Mouse (Mus musculus): ENCODE results near the gene Med24. TPM values are rescaled to one million over a fixed set of nuclear protein-coding genes. Genes with fewer than 3 reads are reported as not detected.

Gene Med24
- total RNA-seq, 2 experiments from 2014 or later, result 14.7 to 30.6 TPM

DNA sequence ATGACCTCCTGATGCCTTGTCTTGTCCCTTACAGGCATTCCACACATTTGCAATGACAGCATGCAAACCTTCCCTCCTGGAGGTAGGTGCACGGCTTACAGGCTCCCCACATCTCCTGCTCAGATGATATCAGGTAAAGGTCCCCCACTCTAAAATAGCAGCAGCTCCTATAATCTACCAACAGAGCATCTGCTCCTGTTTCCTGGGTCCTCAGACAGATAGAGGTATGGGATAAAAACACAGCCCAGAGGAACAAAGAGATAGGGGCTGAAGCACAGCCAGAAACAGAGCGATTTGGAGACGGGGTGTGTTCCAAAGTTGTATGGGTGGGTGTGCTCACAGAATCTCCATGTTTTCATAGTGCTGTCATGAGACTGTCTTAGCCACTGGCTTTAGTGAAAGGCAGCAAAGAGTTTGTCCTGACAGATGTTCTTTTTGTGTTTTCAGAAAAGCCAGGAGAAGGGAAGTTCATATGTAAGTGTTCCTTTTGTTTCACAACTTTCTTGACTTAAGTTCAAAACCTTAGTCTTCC lies 57.9 kb downstream of the Med24 start:
- ATAC-seq (replicated peaks; ENCODE audit: low FRiP score, poor library complexity, severe bottlenecking), result no peak

- no peak for ATAC-seq (replicated peaks; ENCODE audit: low FRiP score, poor library complexity, severe bottlenecking)
These were observed 60.3 kb downstream of the Med24 start for GRCm38 (mm10) chr11:98668984-98669383.

- ATAC-seq (replicated peaks; ENCODE audit: low FRiP score, poor library complexity, severe bottlenecking), result no peak
These were observed 65.1 kb downstream of the Med24 start, which contains the start of gene Gsdma for GRCm38 (mm10) chr11:98664091-98664490. Gene Gsdma, plus strand, starts transcription at chr11:98664351.

DNA sequence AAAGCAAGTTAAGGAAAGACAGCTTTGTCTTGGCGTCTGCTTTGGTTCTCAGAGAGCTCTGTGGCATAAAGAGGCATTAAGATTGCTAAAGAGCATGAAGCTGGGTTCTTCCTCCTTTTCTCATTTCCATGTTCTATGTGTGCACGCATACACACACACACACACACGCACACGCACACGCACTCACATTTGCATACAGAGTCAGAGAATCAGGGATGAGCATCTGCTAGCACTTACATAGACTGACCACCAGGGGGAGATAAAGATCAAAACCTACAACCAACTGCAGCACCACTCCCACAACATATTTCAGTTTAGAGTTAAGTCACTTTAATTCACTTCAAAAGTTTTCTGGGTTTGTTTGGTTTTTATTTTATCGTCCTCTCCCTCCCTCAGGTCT lies 68.7 kb downstream of the Med24 start:
- ATAC-seq (replicated peaks; ENCODE audit: low FRiP score, poor library complexity, severe bottlenecking), result peak; percentile 83

DNA sequence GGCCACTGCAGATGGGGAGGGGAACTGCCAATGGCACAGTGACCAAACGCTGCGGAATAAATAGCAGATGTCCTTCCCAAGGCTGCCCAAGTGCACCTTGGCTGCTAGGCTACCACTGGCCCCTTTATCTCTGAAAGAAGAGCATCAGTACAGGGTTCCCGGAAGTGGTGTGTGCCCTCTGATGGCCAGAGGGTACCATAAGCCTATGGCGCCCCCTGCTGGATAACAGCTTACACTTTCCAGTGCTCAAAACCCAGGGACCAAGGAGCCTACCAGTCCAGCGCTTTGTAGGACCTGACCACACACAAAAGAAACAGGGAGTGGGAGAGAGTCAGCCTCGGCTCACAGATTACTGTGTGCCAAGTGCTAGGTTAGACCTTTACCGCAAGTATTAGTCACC lies 74.2 kb downstream of the Med24 start:
- peak; percentile 75 for ATAC-seq (replicated peaks; ENCODE audit: low FRiP score, poor library complexity, severe bottlenecking)

Other genes with a start within 250 kb of the Med24 start
- 19.5 and 21.0 TPM in 2 replicates for gene Ikzf3, start 183.4 kb downstream of the Med24 start, total RNA-seq (2015; ENCODE audit: low replicate concordance)
- 5.4 and 6.7 TPM in 2 replicates for gene Ikzf3, start 183.4 kb downstream of the Med24 start, total RNA-seq (2017; ENCODE audit: low replicate concordance)
- gene Zpbp2, start 178.3 kb downstream of the Med24 start, total RNA-seq (2015; ENCODE audit: low replicate concordance), result 7.5 and 8.3 TPM in 2 replicates
- gene Zpbp2, start 178.3 kb downstream of the Med24 start, total RNA-seq (2017; ENCODE audit: low replicate concordance), result 3.1 and 13.2 TPM in 2 replicates
- gene Ormdl3, start 142.1 kb downstream of the Med24 start, total RNA-seq (2015; ENCODE audit: low replicate concordance), result 54.5 and 58.4 TPM in 2 replicates
- gene Ormdl3, start 142.1 kb downstream of the Med24 start, total RNA-seq (2017; ENCODE audit: low replicate concordance), result 68.6 and 79.1 TPM in 2 replicates
- not detected in 2 replicates for gene Lrrc3c, start 131.1 kb downstream of the Med24 start, total RNA-seq (2015; ENCODE audit: low replicate concordance)
- gene Lrrc3c, start 131.1 kb downstream of the Med24 start, total RNA-seq (2017; ENCODE audit: low replicate concordance), result not detected in 2 replicates
- 5.4 TPM in 1 of 2 replicates, not detected in the other for gene Gm12355, start 103.8 kb downstream of the Med24 start, total RNA-seq (2015; ENCODE audit: low replicate concordance)
- 1.1 and 3.9 TPM in 2 replicates for gene Gm12355, start 103.8 kb downstream of the Med24 start, total RNA-seq (2017; ENCODE audit: low replicate concordance)
- gene Gsdma3, start 103.1 kb downstream of the Med24 start, total RNA-seq (2015; ENCODE audit: low replicate concordance), result not detected in 2 replicates
- gene Gsdma3, start 103.1 kb downstream of the Med24 start, total RNA-seq (2017; ENCODE audit: low replicate concordance), result not detected in 2 replicates
- gene Gsdma2, start 82.7 kb downstream of the Med24 start, total RNA-seq (2015; ENCODE audit: low replicate concordance), result not detected in 2 replicates
- gene Gsdma2, start 82.7 kb downstream of the Med24 start, total RNA-seq (2017; ENCODE audit: low replicate concordance), result not detected in 2 replicates
- not detected in 2 replicates for gene Gsdma, start 65.1 kb downstream of the Med24 start, total RNA-seq (2015; ENCODE audit: low replicate concordance)
- gene Gsdma, start 65.1 kb downstream of the Med24 start, total RNA-seq (2017; ENCODE audit: low replicate concordance), result not detected in 2 replicates
- 28.1 and 30.3 TPM in 2 replicates for gene Psmd3, start 46.9 kb downstream of the Med24 start, total RNA-seq (2015; ENCODE audit: low replicate concordance)
- 23.6 and 30.7 TPM in 2 replicates for gene Psmd3, start 46.9 kb downstream of the Med24 start, total RNA-seq (2017; ENCODE audit: low replicate concordance)
- not detected in 2 replicates for gene Csf3, start 28.2 kb downstream of the Med24 start, total RNA-seq (2015; ENCODE audit: low replicate concordance)
- not detected in 2 replicates for gene Csf3, start 28.2 kb downstream of the Med24 start, total RNA-seq (2017; ENCODE audit: low replicate concordance)
- gene Thra, start 11.2 kb upstream of the Med24 start, total RNA-seq (2015; ENCODE audit: low replicate concordance), result 8.6 and 13.8 TPM in 2 replicates
- 3.3 and 8.0 TPM in 2 replicates for gene Thra, start 11.2 kb upstream of the Med24 start, total RNA-seq (2017; ENCODE audit: low replicate concordance)
- not detected in 2 replicates for gene Nr1d1, start 45.9 kb upstream of the Med24 start, total RNA-seq (2015; ENCODE audit: low replicate concordance)
- gene Nr1d1, start 45.9 kb upstream of the Med24 start, total RNA-seq (2017; ENCODE audit: low replicate concordance), result not detected in 2 replicates
- gene Msl1, start 66.1 kb upstream of the Med24 start, total RNA-seq (2015; ENCODE audit: low replicate concordance), result 43.6 and 44.7 TPM in 2 replicates
- gene Msl1, start 66.1 kb upstream of the Med24 start, total RNA-seq (2017; ENCODE audit: low replicate concordance), result 29.5 and 35.5 TPM in 2 replicates
- gene Casc3, start 75.5 kb upstream of the Med24 start, total RNA-seq (2015; ENCODE audit: low replicate concordance), result 41.8 and 60.4 TPM in 2 replicates
- gene Casc3, start 75.5 kb upstream of the Med24 start, total RNA-seq (2017; ENCODE audit: low replicate concordance), result 59.2 and 92.7 TPM in 2 replicates
- gene Rapgefl1, start 107.3 kb upstream of the Med24 start, total RNA-seq (2015; ENCODE audit: low replicate concordance), result 6.7 TPM in 1 of 2 replicates, not detected in the other
- 1.5 TPM in 1 of 2 replicates, not detected in the other for gene Rapgefl1, start 107.3 kb upstream of the Med24 start, total RNA-seq (2017; ENCODE audit: low replicate concordance)
- gene Wipf2, start 134.2 kb upstream of the Med24 start, total RNA-seq (2015; ENCODE audit: low replicate concordance), result 15.1 and 36.0 TPM in 2 replicates
- gene Wipf2, start 134.2 kb upstream of the Med24 start, total RNA-seq (2017; ENCODE audit: low replicate concordance), result 8.2 and 8.9 TPM in 2 replicates
- gene Cdc6, start 178.4 kb upstream of the Med24 start, total RNA-seq (2015; ENCODE audit: low replicate concordance), result 72.4 and 84.3 TPM in 2 replicates
- 96.1 and 116 TPM in 2 replicates for gene Cdc6, start 178.4 kb upstream of the Med24 start, total RNA-seq (2017; ENCODE audit: low replicate concordance)
- gene Rara, start 198.4 kb upstream of the Med24 start, total RNA-seq (2015; ENCODE audit: low replicate concordance), result 4.3 and 18.4 TPM in 2 replicates
- 0.51 and 1.4 TPM in 2 replicates for gene Rara, start 198.4 kb upstream of the Med24 start, total RNA-seq (2017; ENCODE audit: low replicate concordance)

Data from erythroid progenitor cell, adult 5-6 weeks (primary cell).